Mouse (Mus musculus): ENCODE data around the gene Reln. TPM values are rescaled to one million over a fixed set of nuclear protein-coding genes. Genes with fewer than 3 reads are reported as not detected.

The Reln gene
- polyA plus RNA-seq, 1 experiment from 2014 or later = 17.8 TPM

- no peaks in the 10 kb centered on the region for H3K27me3 ChIP-seq
- no peaks in the 10 kb centered on the region for H3K9me3 ChIP-seq
- H3K9ac ChIP-seq (replicated peaks) = no peak overlapping the region
- no peak overlapping the region for H3K27ac ChIP-seq (replicated peaks)
- ATAC-seq (ENCODE audit: low FRiP score, low read depth) = no peak
- no peak overlapping the region for H3K4me3 ChIP-seq
- 91% methylated on average over 1 of the region's 1 CpGs for WGBS
- no peak overlapping the region for H3K4me2 ChIP-seq (replicated peaks)
- no peaks in the 10 kb centered on the region for H3K4me1 ChIP-seq
- H3K36me3 ChIP-seq = no peaks in the 10 kb centered on the region
Measured at GRCm38 (mm10) chr5:21961796-21962195, 382.7 kb downstream of the Reln start.

- H3K9ac ChIP-seq (replicated peaks) = no peak overlapping the region
- H3K27me3 ChIP-seq = no peaks in the 10 kb centered on the region
- no peak overlapping the region for H3K4me2 ChIP-seq (replicated peaks)
- ATAC-seq (ENCODE audit: low FRiP score, low read depth) = no peak
- no peaks in the 10 kb centered on the region for H3K36me3 ChIP-seq
- H3K4me3 ChIP-seq = no peak overlapping the region
- no peaks in the 10 kb centered on the region for H3K9me3 ChIP-seq
- no peaks in the 10 kb centered on the region for H3K4me1 ChIP-seq
- 62% methylated on average over 14 of the region's 14 CpGs for WGBS
- no peak overlapping the region for H3K27ac ChIP-seq (replicated peaks)
Measured at GRCm38 (mm10) chr5:21960151-21960550, 384.4 kb downstream of the Reln start.

GRCm38 (mm10) chr5:21957586-21957985 is 386.9 kb downstream of the Reln start:
- Histone ChIP-seq H3K36me3 (no peaks in the 10 kb centered on the region), H3K9me3 (no peaks in the 10 kb centered on the region), H3K4me3 (no peak overlapping the region), H3K27ac (replicated peaks) (no peak overlapping the region), H3K27me3 (no peaks in the 10 kb centered on the region), H3K4me2 (replicated peaks) (no peak overlapping the region), H3K9ac (replicated peaks) (no peak overlapping the region), H3K4me1 (no peaks in the 10 kb centered on the region)
- WGBS = 71% methylated on average over 4 of the region's 4 CpGs
- no peak for ATAC-seq (ENCODE audit: low FRiP score, low read depth)

- H3K36me3 ChIP-seq = no peaks in the 10 kb centered on the region
- no peaks in the 10 kb centered on the region for H3K27me3 ChIP-seq
- no peak overlapping the region for H3K27ac ChIP-seq (replicated peaks)
- H3K4me2 ChIP-seq (replicated peaks) = no peak overlapping the region
- WGBS = 87% methylated on average over 4 of the region's 4 CpGs
- no peak overlapping the region for H3K4me3 ChIP-seq
- no peak for ATAC-seq (ENCODE audit: low FRiP score, low read depth)
- no peaks in the 10 kb centered on the region for H3K9me3 ChIP-seq
- H3K9ac ChIP-seq (replicated peaks) = no peak overlapping the region
- H3K4me1 ChIP-seq = no peaks in the 10 kb centered on the region
Measured at GRCm38 (mm10) chr5:21957061-21957460, 387.4 kb downstream of the Reln start.

GRCm38 (mm10) chr5:21949507-21949897 is 395.0 kb downstream of the Reln start:
- 60% methylated on average over 7 of the region's 7 CpGs for WGBS
- H3K27ac ChIP-seq (replicated peaks) = peak overlapping the region; percentile 54; the same call in 1 of the 2 replicates

GRCm38 (mm10) chr5:21948736-21949506 is 395.6 kb downstream of the Reln start:
- peaks cover 4% of the 10 kb centered on the region; the same call in 1 of the 2 replicates for H3K4me1 ChIP-seq
- 83% methylated on average over 11 of the region's 11 CpGs for WGBS
- no peak overlapping the region for H3K9ac ChIP-seq (replicated peaks)
- H3K27ac ChIP-seq (replicated peaks) = peak overlapping the region; percentile 54; the same call in 1 of the 2 replicates
- H3K4me2 ChIP-seq (replicated peaks) = no peak overlapping the region
- H3K9me3 ChIP-seq = no peaks in the 10 kb centered on the region
- H3K27me3 ChIP-seq = no peaks in the 10 kb centered on the region
- no peaks in the 10 kb centered on the region for H3K36me3 ChIP-seq
- peak; percentile 43; the same call in 1 of the 2 replicates for ATAC-seq (ENCODE audit: low FRiP score, low read depth)
- no peak overlapping the region for H3K4me3 ChIP-seq

More at GRCm38 (mm10) chr5:21949507-21949897, 395.0 kb downstream of the Reln start:
- H3K9me3 ChIP-seq = no peaks in the 10 kb centered on the region
- no peak overlapping the region for H3K4me2 ChIP-seq (replicated peaks)
- H3K4me3 ChIP-seq = no peak overlapping the region
- no peak overlapping the region for H3K9ac ChIP-seq (replicated peaks)
- H3K4me1 ChIP-seq = peaks cover 4% of the 10 kb centered on the region; the same call in 1 of the 2 replicates
- ATAC-seq (ENCODE audit: low FRiP score, low read depth) = peak; percentile 66; the same call in 1 of the 2 replicates
- H3K36me3 ChIP-seq = no peaks in the 10 kb centered on the region
- no peaks in the 10 kb centered on the region for H3K27me3 ChIP-seq

GRCm38 (mm10) chr5:21947610-21948381 is 396.7 kb downstream of the Reln start:
- ATAC-seq (ENCODE audit: low FRiP score, low read depth) = peak; percentile 60; the same call in 1 of the 2 replicates
- H3K36me3 ChIP-seq = no peaks in the 10 kb centered on the region
- no peak overlapping the region for H3K9ac ChIP-seq (replicated peaks)
- peaks cover 4% of the 10 kb centered on the region; the same call in 1 of the 2 replicates for H3K4me1 ChIP-seq
- H3K27ac ChIP-seq (replicated peaks) = no peak overlapping the region
- H3K4me3 ChIP-seq = no peak overlapping the region
- no peaks in the 10 kb centered on the region for H3K27me3 ChIP-seq
- H3K9me3 ChIP-seq = no peaks in the 10 kb centered on the region
- WGBS = 65% methylated on average over 9 of the region's 9 CpGs
- H3K4me2 ChIP-seq (replicated peaks) = no peak overlapping the region

GRCm38 (mm10) chr5:21944579-21944978 is 399.9 kb downstream of the Reln start:
- ATAC-seq (ENCODE audit: low FRiP score, low read depth) = no peak
- no peaks in the 10 kb centered on the region for H3K9me3 ChIP-seq

GRCm38 (mm10) chr5:21939405-21939804 is 405.1 kb downstream of the Reln start:
- 87% methylated on average over 9 of the region's 9 CpGs for WGBS

More at GRCm38 (mm10) chr5:21944579-21944978, 399.9 kb downstream of the Reln start:
- no peaks in the 10 kb centered on the region for H3K27me3 ChIP-seq
- H3K4me1 ChIP-seq = peaks cover 4% of the 10 kb centered on the region; the same call in 1 of the 2 replicates
- H3K4me2 ChIP-seq (replicated peaks) = no peak overlapping the region
- H3K4me3 ChIP-seq = no peak overlapping the region
- H3K36me3 ChIP-seq = no peaks in the 10 kb centered on the region
- 89% methylated on average over 1 of the region's 1 CpGs for WGBS
- no peak overlapping the region for H3K9ac ChIP-seq (replicated peaks)
- H3K27ac ChIP-seq (replicated peaks) = no peak overlapping the region

GRCm38 (mm10) chr5:21938138-21938537 is 406.4 kb downstream of the Reln start:
- Histone ChIP-seq H3K9ac (replicated peaks) (no peak overlapping the region), H3K4me3 (no peak overlapping the region), H3K27me3 (no peaks in the 10 kb centered on the region), H3K4me2 (replicated peaks) (no peak overlapping the region), H3K27ac (replicated peaks) (no peak overlapping the region), H3K9me3 (no peaks in the 10 kb centered on the region), H3K4me1 (0 out of 2 replicates have a peak, but pooled peaks cover 6% of the 10 kb centered on the region), H3K36me3 (no peaks in the 10 kb centered on the region)
- no peak for ATAC-seq (ENCODE audit: low FRiP score, low read depth)
- WGBS = 89% methylated on average over 5 of the region's 5 CpGs

More at GRCm38 (mm10) chr5:21939405-21939804, 405.1 kb downstream of the Reln start:
- no peak overlapping the region for H3K9ac ChIP-seq (replicated peaks)
- H3K27ac ChIP-seq (replicated peaks) = no peak overlapping the region
- H3K9me3 ChIP-seq = no peaks in the 10 kb centered on the region
- H3K4me1 ChIP-seq = 0 out of 2 replicates have a peak, but pooled peaks cover 6% of the 10 kb centered on the region
- ATAC-seq (ENCODE audit: low FRiP score, low read depth) = no peak
- H3K4me2 ChIP-seq (replicated peaks) = no peak overlapping the region
- no peaks in the 10 kb centered on the region for H3K36me3 ChIP-seq
- H3K4me3 ChIP-seq = no peak overlapping the region
- H3K27me3 ChIP-seq = no peaks in the 10 kb centered on the region

- Histone ChIP-seq H3K9me3 (no peaks in the 10 kb centered on the region), H3K27me3 (no peaks in the 10 kb centered on the region), H3K4me1 (0 out of 2 replicates have a peak, but pooled peaks cover 6% of the 10 kb centered on the region), H3K4me3 (no peak overlapping the region), H3K27ac (replicated peaks) (no peak overlapping the region), H3K4me2 (replicated peaks) (no peak overlapping the region), H3K9ac (replicated peaks) (no peak overlapping the region), H3K36me3 (no peaks in the 10 kb centered on the region)
- WGBS = 92% methylated on average over 2 of the region's 2 CpGs
- ATAC-seq (ENCODE audit: low FRiP score, low read depth) = no peak
Measured at GRCm38 (mm10) chr5:21936627-21937026, 407.9 kb downstream of the Reln start.

- ATAC-seq (ENCODE audit: low FRiP score, low read depth) = no peak
- 93% methylated on average over 5 of the region's 5 CpGs for WGBS
- no peak overlapping the region for H3K9ac ChIP-seq (replicated peaks)
- no peaks in the 10 kb centered on the region for H3K27me3 ChIP-seq
- no peak overlapping the region for H3K4me2 ChIP-seq (replicated peaks)
- H3K4me1 ChIP-seq = 0 out of 2 replicates have a peak, but pooled peaks cover 6% of the 10 kb centered on the region
- no peak overlapping the region for H3K27ac ChIP-seq (replicated peaks)
- H3K9me3 ChIP-seq = no peaks in the 10 kb centered on the region
- H3K4me3 ChIP-seq = no peak overlapping the region
- H3K36me3 ChIP-seq = no peaks in the 10 kb centered on the region
Measured at GRCm38 (mm10) chr5:21936096-21936495, 408.4 kb downstream of the Reln start.

Measured in midbrain, embryonic 12.5 days (tissue).